Mouse (Mus musculus) embryonic facial prominence, embryonic 11.5 days (tissue): ENCODE data around the gene Nfix. TPM values are rescaled to one million over a fixed set of nuclear protein-coding genes. Genes with fewer than 3 reads are reported as not detected.

ENCODE experiments used
- ATAC-seq: fragments of 200-750 bp; cut with Nextera tagmentation; replicated peaks from 2 replicates; pipeline ENCODE4 v1.8.0; 2017; ENCODE audit warnings: low read depth; ENCODE audit not compliant: insufficient number of reproducible peaks, low FRiP score, low TSS enrichment
- DNase-seq: peaks from one replicate; pipeline ENCODE4 v3.0.0-alpha.2; 2015; ENCODE audit warnings: low spot score
- H3K27ac ChIP-seq: fragments of 300-500 bp; sonication (generic); replicated peaks from 2 replicates; pipeline ENCODE4 v1.5.1; 2014; ENCODE audit warnings: mild to moderate bottlenecking, low read depth, low read length, control low read depth
- H3K27me3 ChIP-seq: fragments of 300-500 bp; sonication (generic); 2 replicates; pipeline ENCODE4 v1.6.1; 2014; ENCODE audit warnings: mild to moderate bottlenecking, low read length, moderate library complexity, mixed read lengths; ENCODE audit not compliant: control insufficient read depth, insufficient read depth
- H3K36me3 ChIP-seq: fragments of 300-500 bp; sonication (generic); replicated peaks from 2 replicates; pipeline ENCODE4 v1.6.1; 2014; ENCODE audit warnings: low read depth, mild to moderate bottlenecking, low read length, moderate library complexity, mixed read lengths; ENCODE audit not compliant: control insufficient read depth, insufficient read depth
- H3K4me1 ChIP-seq: fragments of 300-500 bp; sonication (generic); 2 replicates; pipeline ENCODE4 v1.6.1; 2014; ENCODE audit warnings: low read length, mixed read lengths; ENCODE audit not compliant: control insufficient read depth, insufficient read depth
- H3K4me2 ChIP-seq: fragments of 300-500 bp; sonication (generic); 2 replicates; pipeline ENCODE4 v1.6.1; 2014; ENCODE audit warnings: low read depth, mild to moderate bottlenecking, control low read depth, low read length, moderate library complexity
- H3K4me3 ChIP-seq: fragments of 300-500 bp; sonication (generic); 2 replicates; pipeline ENCODE4 v1.5.1; 2014; ENCODE audit warnings: low read depth, low read length, control low read depth
- H3K9ac ChIP-seq: fragments of 300-500 bp; sonication (generic); replicated peaks from 2 replicates; pipeline ENCODE4 v1.6.1; 2014; ENCODE audit warnings: mild to moderate bottlenecking, control low read depth, low read length
- H3K9me3 ChIP-seq: fragments of 300-500 bp; sonication (generic); replicated peaks from 2 replicates; pipeline ENCODE4 v1.6.1; 2016; ENCODE audit warnings: mild to moderate bottlenecking, low read length, inconsistent platforms, mixed read lengths; ENCODE audit not compliant: control insufficient read depth
- WGBS: fragments of 180-500 bp; shearing (Covaris S2); extraction: QIAGEN DNeasy Blood & Tissue Kit; methylation state at CpG from one replicate; pipeline ENCODE4 v1.1.7; 2014; 5-methylcytosine and 5-hydroxymethylcytosine counted together
- polyA plus RNA-seq: library from polyadenylated mRNA; unstranded; fragments of >200 nt; fragmentation: Nextera tagmentation; extraction: Ambion mirVana; gene quantifications from 2 replicates; pipeline ENCODE4 v1.2.1, GENCODE M21; 2014

The Nfix gene
- polyA plus RNA-seq, 1 experiment from 2014 or later = 6.8 TPM

DNA sequence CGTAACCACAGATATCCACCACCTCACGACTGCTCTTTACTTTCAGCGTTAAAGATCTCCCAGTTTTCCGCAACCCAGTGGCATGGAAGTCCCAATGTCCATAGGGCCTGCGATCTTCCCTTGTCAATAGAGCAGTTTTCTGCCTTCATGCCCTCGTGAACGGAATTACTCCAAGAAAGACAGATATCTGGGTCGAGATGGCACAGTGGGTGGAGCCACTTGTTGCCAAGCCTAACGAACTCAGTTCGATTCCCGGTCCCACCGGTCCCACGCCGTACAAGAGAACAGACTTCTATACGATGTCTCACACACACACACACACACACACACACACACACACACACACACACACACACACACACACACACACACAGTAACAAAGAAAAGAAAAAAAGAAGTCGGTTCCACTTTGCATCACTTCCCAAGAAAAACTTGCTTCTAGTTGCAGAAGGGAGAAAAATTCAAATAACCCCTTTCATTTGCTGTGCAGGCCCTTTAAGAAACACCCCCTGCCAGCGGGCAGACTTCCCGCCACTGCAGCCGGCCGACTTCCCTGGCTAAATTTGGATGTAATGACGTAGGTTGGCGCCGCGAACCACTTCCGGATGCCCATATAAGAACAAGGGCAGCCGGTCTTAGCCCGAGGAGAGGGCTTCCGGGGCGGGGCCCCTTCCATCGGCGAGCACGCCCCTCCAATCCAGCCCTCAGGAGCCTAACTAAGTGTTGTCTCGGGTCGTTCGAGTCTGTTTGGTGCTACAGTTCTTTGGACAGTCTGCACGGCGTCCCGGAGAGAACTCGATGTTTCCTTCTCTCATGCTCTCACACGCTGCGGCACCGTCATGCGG lies 136.4 kb downstream of the Nfix start:
- H3K9me3 ChIP-seq = no peaks in the 10 kb centered on the region
- peak; percentile 73 for ATAC-seq
- DNase-seq = peak; percentile 99
- peak overlapping the region; percentile 85 for H3K4me2 ChIP-seq
- H3K4me1 ChIP-seq = no peaks in the 10 kb centered on the region; the same call in 1 of the 2 replicates
- H3K27me3 ChIP-seq = no peaks in the 10 kb centered on the region
- H3K4me3 ChIP-seq = peak overlapping the region; percentile 97
- peak overlapping the region; percentile 88 for H3K9ac ChIP-seq
- WGBS = 2% methylated on average over 43 of the region's 43 CpGs
- no peaks in the 10 kb centered on the region; the same call in 1 of the 2 replicates for H3K36me3 ChIP-seq
- peak overlapping the region; percentile 80 for H3K27ac ChIP-seq

DNA sequence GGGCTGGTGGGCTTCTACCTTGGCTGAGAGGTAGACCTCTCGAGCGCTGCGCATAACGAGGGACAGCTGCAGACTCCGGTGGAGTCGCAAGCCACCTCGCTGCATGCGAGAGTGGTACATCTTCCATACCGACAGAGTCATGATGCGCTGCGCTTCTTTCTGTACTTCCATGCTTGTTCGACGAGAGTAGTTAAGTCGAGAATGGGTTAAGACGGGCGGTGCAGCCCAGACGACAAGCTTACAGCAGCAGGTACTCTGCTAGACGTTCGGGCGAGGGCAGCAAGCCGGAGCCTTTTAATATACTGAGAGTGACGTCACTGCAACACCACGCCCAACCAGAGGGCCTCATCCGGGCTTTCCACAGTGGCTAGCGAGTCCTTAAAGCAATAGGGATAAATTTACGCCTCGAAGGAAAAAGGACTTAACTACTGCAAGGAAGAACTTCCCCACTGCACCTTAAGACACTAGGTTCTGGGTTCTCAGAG lies 137.5 kb downstream of the Nfix start, which contains the start of gene Ier2:
Gene Ier2, minus strand, starts transcription at position 272 of the 485 bp plus-strand sequence.
- Histone ChIP-seq H3K4me3 (peak within 1 kb of the TSS; percentile 97), H3K27ac (peak within 1 kb of the TSS; percentile 91), H3K9me3 (no peaks in the 10 kb centered on the region), H3K9ac (peak within 1 kb of the TSS; percentile 95), H3K27me3 (no peaks in the 10 kb centered on the region), H3K4me1 (no peaks in the 10 kb centered on the region; the same call in 1 of the 2 replicates), H3K4me2 (peak within 1 kb of the TSS; percentile 89), H3K36me3 (no peaks in the 10 kb centered on the region)
- WGBS = 0% methylated on average over 27 of the region's 27 CpGs
- ATAC-seq (peak; percentile 49), DNase-seq (peak; percentile 98)

DNA sequence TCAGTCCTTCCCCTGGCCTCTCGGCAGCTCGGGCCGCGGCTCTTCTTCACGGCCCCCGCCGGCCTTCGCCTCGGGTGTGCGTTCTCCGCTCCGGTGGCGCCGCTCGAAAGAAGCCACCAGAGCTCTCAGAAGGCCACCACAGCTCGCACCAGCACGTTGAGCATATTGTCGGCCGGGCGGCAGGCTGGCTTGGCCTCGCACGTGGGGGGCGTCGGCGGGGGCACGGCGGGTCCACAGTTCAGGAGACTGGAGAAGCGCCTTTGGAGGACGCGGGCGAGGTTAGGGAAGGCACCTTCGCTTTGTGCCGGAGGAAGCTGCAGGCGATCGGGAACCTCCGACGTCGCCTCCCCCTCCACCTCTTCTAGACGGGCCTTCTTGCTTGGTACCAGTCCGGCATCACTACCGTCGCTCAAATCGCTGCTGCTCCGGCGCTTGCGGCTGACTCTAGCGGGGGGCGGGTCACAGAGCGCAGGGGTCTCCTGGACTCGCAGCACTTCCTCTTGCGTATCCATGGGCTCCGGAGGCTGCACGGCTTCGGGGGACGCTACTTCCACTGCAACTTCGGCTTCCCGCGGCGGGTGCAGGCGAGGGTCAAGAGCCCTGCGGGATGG lies 138.1 kb downstream of the Nfix start:
- under 1% methylated on average over 61 of the region's 61 CpGs for WGBS
- peak overlapping the region; percentile 89 for H3K4me2 ChIP-seq
- peak overlapping the region; percentile 91 for H3K27ac ChIP-seq
- no peaks in the 10 kb centered on the region for H3K9me3 ChIP-seq
- no peaks in the 10 kb centered on the region for H3K27me3 ChIP-seq
- H3K4me1 ChIP-seq = peaks cover 5% of the 10 kb centered on the region
- ATAC-seq (0 out of 2 replicates have a peak, but pooled peaks have one; percentile 1), DNase-seq (peak; percentile 60)
- H3K4me3 ChIP-seq = peak overlapping the region; percentile 97
- H3K36me3 ChIP-seq = no peaks in the 10 kb centered on the region
- peak overlapping the region; percentile 95 for H3K9ac ChIP-seq

DNA sequence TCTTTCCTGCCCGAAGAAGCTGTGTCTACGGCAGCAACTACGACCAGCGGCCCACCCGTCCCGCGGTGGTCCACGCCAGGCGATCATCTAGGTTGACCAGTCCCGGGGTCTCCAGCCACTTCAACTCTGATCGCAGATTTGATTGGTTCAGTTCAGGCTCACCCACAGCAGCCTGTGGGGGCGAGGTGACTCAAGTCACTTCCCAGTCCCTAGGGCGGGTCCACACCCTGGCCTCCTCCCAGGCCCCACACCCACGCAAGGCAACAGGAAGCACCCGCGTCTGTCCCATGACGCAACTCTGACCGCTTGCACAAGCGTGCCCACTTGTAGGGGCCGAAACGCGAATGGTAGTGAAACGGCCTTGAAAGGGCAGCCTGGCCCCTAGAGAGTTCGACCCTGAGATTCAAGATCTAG lies 138.7 kb downstream of the Nfix start:
- DNase-seq = peak; percentile 45
- no peaks in the 10 kb centered on the region for H3K36me3 ChIP-seq
- H3K27ac ChIP-seq = peak overlapping the region; percentile 91
- H3K27me3 ChIP-seq = no peaks in the 10 kb centered on the region
- H3K4me2 ChIP-seq = peak overlapping the region; percentile 89
- peaks cover 8% of the 10 kb centered on the region for H3K4me1 ChIP-seq
- no peaks in the 10 kb centered on the region for H3K9me3 ChIP-seq
- peak overlapping the region; percentile 95 for H3K9ac ChIP-seq
- H3K4me3 ChIP-seq = peak overlapping the region; percentile 97
- no peak for ATAC-seq
- 1% methylated on average over 24 of the region's 24 CpGs for WGBS

DNA sequence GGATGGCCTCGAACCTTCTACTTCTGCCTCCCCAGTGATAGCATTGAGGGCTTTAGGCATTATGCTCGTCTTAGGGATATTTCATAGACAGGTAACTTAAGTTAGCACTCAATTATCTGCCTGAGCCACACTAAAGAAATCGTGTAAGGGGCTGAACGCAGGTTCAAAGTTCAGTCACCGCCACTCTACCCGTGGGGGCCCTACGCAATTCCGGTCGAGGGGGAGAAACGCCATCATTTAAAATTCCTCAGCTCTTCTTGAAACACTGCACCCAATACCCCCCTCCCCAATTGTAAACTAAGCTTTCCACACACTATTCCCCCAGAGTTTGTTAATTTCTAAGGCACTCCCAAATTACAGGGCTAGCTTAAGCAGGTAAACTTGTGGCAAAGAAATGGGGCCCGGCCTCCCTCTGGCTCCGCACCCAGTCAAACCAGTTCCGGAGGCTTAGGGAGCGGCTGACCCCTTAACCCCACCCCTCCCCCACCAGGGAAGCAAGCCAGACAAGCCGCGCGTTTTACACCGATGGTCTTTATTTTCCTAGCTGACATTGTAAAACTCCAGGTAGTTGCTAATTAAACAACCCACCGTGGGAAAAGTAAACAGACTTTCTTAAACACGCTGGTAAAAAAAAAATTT lies 139.2 kb downstream of the Nfix start:
- Histone ChIP-seq H3K27ac (peak overlapping the region; percentile 91), H3K27me3 (no peaks in the 10 kb centered on the region), H3K9me3 (no peaks in the 10 kb centered on the region), H3K4me2 (peak overlapping the region; percentile 89), H3K4me1 (peaks cover 8% of the 10 kb centered on the region), H3K36me3 (no peaks in the 10 kb centered on the region), H3K9ac (peak overlapping the region; percentile 95), H3K4me3 (peak overlapping the region; percentile 97)
- ATAC-seq (no peak), DNase-seq (peak; percentile 76)
- under 1% methylated on average over 20 of the region's 20 CpGs for WGBS

DNA sequence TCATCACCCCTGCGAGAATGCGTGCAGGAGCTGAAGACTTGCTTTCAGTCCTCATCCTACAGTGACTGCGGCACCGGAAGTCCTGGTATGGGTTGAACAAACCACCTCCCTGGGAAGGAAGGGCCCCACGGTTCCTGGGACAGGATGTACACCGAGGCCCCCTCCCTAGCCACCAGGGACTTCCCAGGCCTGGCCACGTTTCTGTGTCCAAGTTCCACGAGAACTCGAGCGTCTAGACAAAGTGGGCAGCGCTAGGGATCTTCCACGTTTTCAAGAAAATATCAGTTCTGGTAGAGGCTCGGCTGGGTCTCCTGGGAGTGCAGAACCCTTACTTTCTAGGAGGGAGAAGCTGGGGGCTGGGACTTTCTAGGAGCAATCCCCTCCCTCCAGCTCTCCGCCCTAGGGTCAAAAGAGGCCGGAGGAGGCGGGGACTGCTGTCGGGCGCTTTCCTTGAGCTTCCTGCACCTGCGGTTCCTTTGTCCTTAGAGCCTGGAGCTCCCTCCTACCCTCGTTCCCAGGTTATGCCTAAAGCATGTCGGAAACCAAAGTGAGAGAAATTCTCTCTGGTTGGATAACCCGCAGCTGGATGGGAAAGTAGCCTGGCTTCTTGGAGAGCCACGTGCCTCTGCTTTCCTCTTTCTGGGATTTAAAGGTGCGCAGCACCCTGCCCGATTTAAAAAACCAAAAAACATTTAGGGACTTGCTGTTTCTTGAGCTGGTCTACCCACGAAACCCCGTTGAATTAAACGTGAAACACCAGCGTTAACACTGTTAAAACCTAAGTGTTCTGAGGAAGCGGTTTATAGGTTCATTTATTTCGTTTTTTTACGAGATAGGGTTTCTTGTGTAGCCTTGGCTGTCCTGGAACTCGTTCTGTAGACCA lies 140.0 kb downstream of the Nfix start:
- Histone ChIP-seq H3K36me3 (no peaks in the 10 kb centered on the region), H3K9me3 (no peaks in the 10 kb centered on the region), H3K9ac (peak overlapping the region; percentile 95), H3K4me3 (peak overlapping the region; percentile 97), H3K4me1 (peaks cover 8% of the 10 kb centered on the region), H3K27ac (peak overlapping the region; percentile 91), H3K4me2 (peak overlapping the region; percentile 89), H3K27me3 (no peaks in the 10 kb centered on the region)
- WGBS = 1% methylated on average over 33 of the region's 33 CpGs
- ATAC-seq = no peak
- peak; percentile 85 for DNase-seq

DNA sequence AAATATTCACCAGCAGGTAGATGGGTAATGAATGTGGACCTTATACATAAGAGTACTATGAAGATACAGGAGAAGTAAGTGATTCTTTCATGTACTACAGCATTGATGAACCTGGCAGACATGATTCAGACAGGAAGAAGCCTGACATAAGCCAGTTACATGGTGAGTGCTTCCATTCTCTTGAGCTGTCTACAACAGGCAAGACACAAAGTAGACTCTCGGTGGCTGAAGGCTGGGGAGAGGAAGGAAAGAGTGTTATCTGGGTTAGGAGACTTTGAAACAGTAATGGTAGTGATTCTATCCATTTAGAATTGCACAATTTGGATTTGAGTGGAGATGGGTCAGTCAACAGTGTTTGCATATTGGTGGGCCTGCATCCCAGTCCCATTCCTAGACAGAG lies 141.2 kb downstream of the Nfix start:
- H3K27ac ChIP-seq = no peak overlapping the region
- WGBS = 65% methylated on average over 1 of the region's 1 CpGs
- no peak overlapping the region for H3K4me3 ChIP-seq

More for the DNA sequence above, 141.2 kb downstream of the Nfix start:
- H3K27me3 ChIP-seq = no peaks in the 10 kb centered on the region
- H3K36me3 ChIP-seq = no peaks in the 10 kb centered on the region
- H3K9ac ChIP-seq = no peak overlapping the region
- no peaks in the 10 kb centered on the region for H3K9me3 ChIP-seq
- H3K4me1 ChIP-seq = peaks cover 8% of the 10 kb centered on the region
- DNase-seq (no peak), ATAC-seq (no peak)
- H3K4me2 ChIP-seq = no peak overlapping the region
